Mouse (Mus musculus): ENCODE results near the gene Exd1.
A peak's percentile ranks its signal among the peaks of the same experiment; 100 is the strongest.
"Not testable (repeated sequence)": the region's sequence is repeated elsewhere in the genome, so short reads cannot be mapped to it uniquely, and the experiment has no call there.

Gene Exd1

GRCm38 (mm10) chr2:119542106-119542505 is 5.3 kb downstream of the Exd1 start:
- peak in 1 of 2 experiments; percentile 6 for DNase-seq (ENCODE audit: low spot score in 2 of 2)

- DNase-seq (ENCODE audit: low spot score in 2 of 2) = no peak
Observed at GRCm38 (mm10) chr2:119538802-119539201, 8.6 kb downstream of the Exd1 start.

- DNase-seq (ENCODE audit: low spot score in 2 of 2) = no peak
Observed at GRCm38 (mm10) chr2:119525422-119525821, 22.0 kb downstream of the Exd1 start.

GRCm38 (mm10) chr2:119523836-119524235 is 23.6 kb downstream of the Exd1 start:
- DNase-seq (ENCODE audit: low spot score in 2 of 2) = no peak

- peak in 1 of 2 experiments; percentile 2 for DNase-seq (ENCODE audit: low spot score in 2 of 2)
Observed at GRCm38 (mm10) chr2:119520550-119520949, 26.9 kb downstream of the Exd1 start.

- DNase-seq (ENCODE audit: low spot score in 2 of 2) = no peak
Observed at GRCm38 (mm10) chr2:119516811-119517210, 30.6 kb downstream of the Exd1 start.

- no peak for DNase-seq (ENCODE audit: low spot score in 2 of 2)
Observed at GRCm38 (mm10) chr2:119514026-119514522, 33.4 kb downstream of the Exd1 start.

GRCm38 (mm10) chr2:119512292-119512691 is 35.1 kb downstream of the Exd1 start:
- DNase-seq (ENCODE audit: low spot score in 2 of 2) = no peak

- no peak for DNase-seq (ENCODE audit: low spot score in 2 of 2)
Observed at GRCm38 (mm10) chr2:119510856-119511255, 36.6 kb downstream of the Exd1 start.

- DNase-seq (ENCODE audit: low spot score in 2 of 2) = not testable (repeated sequence)
Observed at GRCm38 (mm10) chr2:119508518-119508917, 38.9 kb downstream of the Exd1 start.

GRCm38 (mm10) chr2:119507108-119507507 is 40.3 kb downstream of the Exd1 start:
- DNase-seq (ENCODE audit: low spot score in 2 of 2) = no peak

GRCm38 (mm10) chr2:119500965-119501652 is 46.3 kb downstream of the Exd1 start:
- DNase-seq (ENCODE audit: low spot score in 2 of 2) = no peak

- DNase-seq (ENCODE audit: low spot score in 2 of 2) = no peak
Observed at GRCm38 (mm10) chr2:119498859-119499258, 48.6 kb downstream of the Exd1 start.

- no peak for DNase-seq (ENCODE audit: low spot score in 2 of 2)
Observed at GRCm38 (mm10) chr2:119496082-119496481, 51.3 kb downstream of the Exd1 start.

- DNase-seq (ENCODE audit: low spot score in 2 of 2) = no peak
Observed at GRCm38 (mm10) chr2:119491953-119492352, 55.5 kb downstream of the Exd1 start.

- no peak for DNase-seq (ENCODE audit: low spot score in 2 of 2)
Observed at GRCm38 (mm10) chr2:119486488-119486887, 60.9 kb downstream of the Exd1 start.

- no peak for DNase-seq (ENCODE audit: low spot score in 2 of 2)
Observed at GRCm38 (mm10) chr2:119482307-119482706, 65.1 kb downstream of the Exd1 start.

GRCm38 (mm10) chr2:119478397-119478749 is 69.1 kb downstream of the Exd1 start:
- no peak for DNase-seq (ENCODE audit: low spot score in 2 of 2)

GRCm38 (mm10) chr2:119477571-119478396 is 69.6 kb downstream of the Exd1 start, which contains the start of gene Ino80:
Ino80 (minus strand) TSS chr2:119477687.
- peak; percentile 98 to 99 for DNase-seq (ENCODE audit: low spot score in 2 of 2)

- peak; percentile 32 to 47 for DNase-seq (ENCODE audit: low spot score in 2 of 2)
Observed at GRCm38 (mm10) chr2:119476621-119477391, 70.6 kb downstream of the Exd1 start.

GRCm38 (mm10) chr2:119476166-119476565 is 71.3 kb downstream of the Exd1 start:
- DNase-seq (ENCODE audit: low spot score in 2 of 2) = no peak

All from right cerebral cortex, postnatal 36 days (tissue).